Mouse (Mus musculus): Measurements from ENCODE around the gene Rasa2. TPM values are rescaled to one million over a fixed set of nuclear protein-coding genes. Genes with fewer than 3 reads are reported as not detected.

Gene Rasa2
- total and polyA plus RNA-seq, 3 experiments = 9.5 to 11.3 TPM; not detected in 1

- Histone ChIP-seq H3K27me3 (ENCODE audit: control insufficient read depth in 1 of 2, insufficient read depth in 2 of 2, low read length in 2 of 2) (no peaks in the 10 kb centered on the region), H3K9me3 (replicated peaks; ENCODE audit: insufficient read depth, low read length) (no peaks in the 10 kb centered on the region), H3K79me2 (ENCODE audit: control insufficient read depth, insufficient read depth, low read length, poor library complexity) (peaks cover under 1% of the 10 kb centered on the region; the same call in 1 of the 2 replicates), H3K27ac (ENCODE audit: control insufficient read depth, low read depth, low read length) (peak overlapping the region; percentile 99), H3K4me3 (ENCODE audit: control insufficient read depth in 1 of 2, insufficient read depth in 1 of 2, low read depth in 2 of 2, low read length in 2 of 2) (peak overlapping the region; percentile 30 to 32), H3K4me1 (ENCODE audit: control insufficient read depth in 1 of 2, insufficient read depth in 2 of 2, low read length in 2 of 2) (peaks cover 26 to 63% of the 10 kb centered on the region in 2 experiments), H3K36me3 (ENCODE audit: control insufficient read depth in 1 of 2, insufficient read depth in 2 of 2, low read length in 2 of 2) (peaks cover 0 to 47% of the 10 kb centered on the region in 2 experiments; a peak in 2 of 4 replicates), H3K9ac (ENCODE audit: control insufficient read depth, low read depth, low read length, poor library complexity, severe bottlenecking) (peak overlapping the region; percentile 72)
- DNase-seq (ENCODE audit: low read depth, low spot score) = peak; percentile 95
- TF ChIP-seq POLR2AphosphoS2 (IDR thresholded peaks at IDR 0.05; ENCODE audit: low read length) (0 out of 2 replicates have a peak, but pooled peaks have one; percentile 34), USF1 (IDR thresholded peaks at IDR 0.05; ENCODE audit: low read depth, low read length) (no peak), KAT2A (conservative IDR thresholded peaks at IDR 0.05; ENCODE audit: low read depth, low read length) (no peak), MXI1 (IDR thresholded peaks at IDR 0.05; ENCODE audit: low read depth, low read length) (peak; percentile 44; the same call in 1 of the 2 replicates), EP300 (IDR thresholded peaks at IDR 0.05; ENCODE audit: low read depth in 1 of 2, low read length in 2 of 2) (peak; percentile 98), USF2 (IDR thresholded peaks at IDR 0.05; ENCODE audit: borderline replicate concordance in 1 of 2, insufficient read depth in 1 of 2, low read depth in 1 of 2, low read length in 2 of 2) (no peak), TAL1 (IDR thresholded peaks at IDR 0.05; ENCODE audit: low read length) (peak; percentile 92), MYC (IDR thresholded peaks at IDR 0.05; ENCODE audit: low read depth, low read length) (peak; percentile 84; the same call in 1 of the 2 replicates), ELF1 (IDR thresholded peaks at IDR 0.05; ENCODE audit: low read depth, low read length) (no peak), MAZ (IDR thresholded peaks at IDR 0.05; ENCODE audit: low read depth, low read length) (peak; percentile 57; the same call in 1 of the 2 replicates), GABPA (IDR thresholded peaks at IDR 0.05; ENCODE audit: low read depth, low read length) (no peak), RCOR1 (IDR thresholded peaks at IDR 0.05; ENCODE audit: low read depth, low read length) (peak; percentile 73), E2F4 (IDR thresholded peaks at IDR 0.05; ENCODE audit: borderline replicate concordance, low read depth, low read length) (no peak), POLR2AphosphoS5 (IDR thresholded peaks at IDR 0.05; ENCODE audit: borderline replicate concordance, low read depth, low read length) (no peak), MAX (IDR thresholded peaks at IDR 0.05; ENCODE audit: low read length) (no peak), TCF12 (IDR thresholded peaks at IDR 0.05; ENCODE audit: low read depth, low read length) (peak; percentile 93), SMC3 (IDR thresholded peaks at IDR 0.05; ENCODE audit: low read depth, low read length) (no peak), TBP (IDR thresholded peaks at IDR 0.05; ENCODE audit: low read depth, low read length) (peak; percentile 72), ZMIZ1 (IDR thresholded peaks at IDR 0.05; ENCODE audit: low read depth, low read length) (no peak), MAFK (IDR thresholded peaks at IDR 0.05; ENCODE audit: borderline replicate concordance, low read depth, low read length) (no peak), RAD21 (IDR thresholded peaks at IDR 0.05; ENCODE audit: low read depth, low read length) (no peak), CHD2 (IDR thresholded peaks at IDR 0.05; ENCODE audit: low read length) (peak; percentile 82), CHD1 (IDR thresholded peaks at IDR 0.05; ENCODE audit: low read depth, low read length) (peak; percentile 96; the same call in 1 of the 2 replicates), SIN3A (IDR thresholded peaks at IDR 0.05; ENCODE audit: low read length) (peak; percentile 85), BHLHE40 (IDR thresholded peaks at IDR 0.05; ENCODE audit: borderline replicate concordance, low read depth, low read length) (peak; percentile 96), ETS1 (IDR thresholded peaks at IDR 0.05; ENCODE audit: low read depth, low read length) (peak; percentile 91), NRF1 (IDR thresholded peaks at IDR 0.05; ENCODE audit: insufficient read depth, low read depth, low read length, poor library complexity, severe bottlenecking) (no peak), UBTF (IDR thresholded peaks at IDR 0.05; ENCODE audit: borderline replicate concordance, insufficient read depth, low read depth, low read length) (no peak), JUND (IDR thresholded peaks at IDR 0.05; ENCODE audit: low read depth, low read length) (peak; percentile 87; the same call in 1 of the 2 replicates), NELFE (IDR thresholded peaks at IDR 0.05; ENCODE audit: low read depth, low read length) (peak; percentile 26; the same call in 1 of the 2 replicates), ZC3H11A (IDR thresholded peaks at IDR 0.05; ENCODE audit: low read depth, low read length) (no peak), HCFC1 (IDR thresholded peaks at IDR 0.05; ENCODE audit: low read depth, low read length) (no peak; the same call in 1 of the 2 replicates), POLR2A (IDR thresholded peaks at IDR 0.05; ENCODE audit: control insufficient read depth in 1 of 2, insufficient read depth in 1 of 2, low read depth in 1 of 2, low read length in 2 of 2, poor library complexity in 1 of 2) (peak in 1 of 2 experiments; percentile 49; a peak in 1 of 4 replicates), GATA1 (IDR thresholded peaks at IDR 0.05; ENCODE audit: low read depth, low read length) (peak; percentile 95), ZKSCAN1 (IDR thresholded peaks at IDR 0.05; ENCODE audit: low read depth, low read length) (no peak)
These were observed 5.2 kb upstream of the Rasa2 start for GRCm38 (mm10) chr9:96636423-96637156.

Measured in MEL (cell line).